In the genomic region with DNA sequence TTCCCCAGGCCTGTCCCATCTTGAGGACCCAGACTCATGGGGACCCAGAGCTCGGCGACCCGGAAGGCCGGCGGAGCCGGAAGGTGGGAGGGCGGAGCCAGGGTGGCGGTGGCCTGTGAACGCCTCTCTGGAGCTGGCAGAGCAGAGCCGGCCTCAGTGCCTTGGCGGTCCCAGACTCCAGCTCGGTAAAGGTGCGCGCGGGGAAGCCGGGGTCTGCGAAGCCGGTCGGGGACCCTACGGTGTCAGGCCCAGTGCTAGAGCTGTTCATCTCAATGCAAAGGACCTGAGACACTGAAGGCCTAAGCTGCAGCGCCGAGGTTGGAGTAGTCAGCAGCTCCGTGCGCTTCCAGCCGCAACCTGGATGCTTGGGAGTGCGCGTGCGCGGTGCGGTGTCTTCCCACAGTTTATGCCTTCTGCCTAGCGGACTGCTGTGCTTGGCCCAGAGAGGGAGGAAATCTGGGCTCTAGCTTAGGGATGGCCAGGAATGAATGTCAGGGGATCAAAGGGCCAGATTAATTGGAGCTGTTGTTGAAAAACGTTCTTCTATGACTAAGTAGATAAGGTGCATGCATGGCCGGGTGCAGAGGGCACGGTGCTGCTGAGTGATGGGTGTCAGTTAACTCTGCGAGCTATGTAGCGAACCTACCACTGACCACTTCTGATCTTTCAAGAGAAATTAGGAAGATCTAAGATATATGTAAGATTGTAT, we compare ENCODE assay signal across 8 mouse cellular contexts. TPM values are rescaled to one million over a fixed set of nuclear protein-coding genes. Genes with fewer than 3 reads are reported as not detected.
DNase-seq lines count a peak whose midpoint lies in the region; ATAC-seq lines count a peak whose summit lies in the region.

No protein-coding gene starts in this region.

- peak overlapping the region; percentile 91 for H3K4me2 ChIP-seq in lung, embryonic 16.5 days (ENCODE audit: low read depth, low read length)

- H3K4me3 ChIP-seq in hindbrain, embryonic 10.5 days: peak overlapping the region; percentile 75
- peak overlapping the region; percentile 66 for H3K4me3 ChIP-seq in lung, embryonic 16.5 days (ENCODE audit: low read length)

- H3K27me3 ChIP-seq in hindbrain, embryonic 10.5 days (ENCODE audit: insufficient read depth, poor library complexity, severe bottlenecking): no peaks in the 10 kb centered on the region
- no peaks in the 10 kb centered on the region for H3K27me3 ChIP-seq in lung, embryonic 16.5 days (ENCODE audit: control insufficient read depth, insufficient read depth, low read depth, low read length)

- H3K36me3 ChIP-seq in hindbrain, embryonic 10.5 days: no peaks in the 10 kb centered on the region
- no peaks in the 10 kb centered on the region for H3K36me3 ChIP-seq in lung, embryonic 16.5 days (ENCODE audit: control insufficient read depth, insufficient read depth, low read length)

- peaks cover 24% of the 10 kb centered on the region for H3K4me1 ChIP-seq in hindbrain, embryonic 10.5 days (replicated peaks)
- H3K4me1 ChIP-seq in lung, embryonic 16.5 days (replicated peaks; ENCODE audit: control insufficient read depth, insufficient read depth, low read length): peaks cover 14% of the 10 kb centered on the region

- peak overlapping the region; percentile 92 for H3K27ac ChIP-seq in hindbrain, embryonic 10.5 days
- H3K27ac ChIP-seq in lung, embryonic 16.5 days (ENCODE audit: low read length): peak overlapping the region; percentile 82

- DNase-seq in MEL-GATA-1-ER (ENCODE audit: extremely low read depth, low read depth): peak; percentile 61
- DNase-seq in cerebellum, adult 9-10 months: peak; percentile 92
- peak; percentile 88 for DNase-seq in hindbrain, embryonic 10.5 days (ENCODE audit: low spot score)
- DNase-seq in layer of hippocampus, adult 9-11 months: peak; percentile 87
- DNase-seq in ovary, postnatal 10 days (ENCODE audit: low spot score): peak; percentile 77
- peak; percentile 78 to 84 for DNase-seq in thymus, postnatal 10 days (ENCODE audit: low spot score in 2 of 2)

- ATAC-seq in frontal cortex, adult (ENCODE audit: low TSS enrichment): peak; percentile 93
- peak; percentile 91 for ATAC-seq in lung, embryonic 16.5 days (ENCODE audit: low read depth)

- H3K9ac ChIP-seq in lung, embryonic 16.5 days (ENCODE audit: low read length): peak overlapping the region; percentile 76

- no peaks in the 10 kb centered on the region for H3K9me3 ChIP-seq in hindbrain, embryonic 10.5 days
- no peaks in the 10 kb centered on the region for H3K9me3 ChIP-seq in lung, embryonic 16.5 days (ENCODE audit: control insufficient read depth, low read length)

- WGBS in hindbrain, embryonic 10.5 days: 6% methylated on average over 36 of the region's 36 CpGs
- WGBS in lung, embryonic 16.5 days: 4% methylated on average over 36 of the region's 36 CpGs

RNA-seq across cellular contexts. Expression of a gene that starts 0.8 kb away (rescaled TPM):
- 15.1 and 15.2 TPM in 2 replicates for polyA plus RNA-seq in hindbrain, embryonic 10.5 days (2016; fragmentation: Nextera tagmentation; extraction: Ambion mirVana)
- 18.7 and 18.9 TPM in 2 replicates for polyA plus RNA-seq in lung, embryonic 16.5 days (2015; fragmentation: Nextera tagmentation; extraction: Ambion mirVana)

RNA-seq across cellular contexts. Expression of a gene that starts 44.0 kb away (rescaled TPM):
- polyA plus RNA-seq in hindbrain, embryonic 10.5 days (2016; fragmentation: Nextera tagmentation; extraction: Ambion mirVana): 2.5 and 3.2 TPM in 2 replicates
- 5.6 and 6.6 TPM in 2 replicates for polyA plus RNA-seq in lung, embryonic 16.5 days (2015; fragmentation: Nextera tagmentation; extraction: Ambion mirVana)

Comparison
In these comparisons a context has a peak if more than half of its experiments do, and no peak if none do; other contexts are left out.
1. Peak in every context shown above with its lines: DNase-seq, ATAC-seq, H3K4me3 ChIP-seq and H3K27ac ChIP-seq.